Mouse (Mus musculus) spleen, adult 2 months (tissue): ENCODE results near the gene Appl1. TPM values are rescaled to one million over a fixed set of nuclear protein-coding genes. Genes with fewer than 3 reads are reported as not detected.

Source experiments
- DNase-seq, 2 experiments: peaks; one replicate each; pipeline versions ENCODE4 v3.0.0 to v3.0.0-alpha.2; 2012 to 2021; ENCODE audit warnings: low spot score in 2 of 2, low read depth in 1 of 2
- H3K27ac ChIP-seq: fragments of 200-500 bp; 2 replicates; pipeline ENCODE4 v1.5.1; 2012; ENCODE audit warnings: low read length, inconsistent platforms; ENCODE audit not compliant: insufficient read depth
- H3K27me3 ChIP-seq: fragments of 200-500 bp; 2 replicates; pipeline ENCODE4 v1.6.1; 2012; ENCODE audit warnings: mild to moderate bottlenecking, moderate library complexity, low read length, inconsistent platforms; ENCODE audit not compliant: control insufficient read depth, insufficient read depth
- H3K36me3 ChIP-seq: fragments of 200-500 bp; 2 replicates; pipeline ENCODE4 v1.6.1; 2012; ENCODE audit warnings: mild to moderate bottlenecking, low read length, inconsistent platforms; ENCODE audit not compliant: control insufficient read depth, insufficient read depth
- H3K4me1 ChIP-seq: fragments of 200-500 bp; 2 replicates; pipeline ENCODE4 v1.6.1; 2011; ENCODE audit warnings: inconsistent platforms; ENCODE audit not compliant: control insufficient read depth, insufficient read depth, insufficient read length
- H3K4me3 ChIP-seq: fragments of 200-500 bp; 2 replicates; pipeline ENCODE4 v1.5.1; 2011; ENCODE audit warnings: mild to moderate bottlenecking, inconsistent platforms; ENCODE audit not compliant: insufficient read depth, insufficient read length; ENCODE audit errors: extremely low read depth
- CTCF ChIP-seq: fragments of 200-500 bp; IDR thresholded peaks from 2 replicates; pipeline ENCODE4 v1.5.1; 2011; ENCODE audit warnings: mild to moderate bottlenecking, inconsistent platforms; ENCODE audit not compliant: insufficient read depth, insufficient read length, insufficient replicate concordance; ENCODE audit errors: extremely low read depth
- POLR2A ChIP-seq: fragments of 200-500 bp; IDR thresholded peaks from 2 replicates; pipeline ENCODE4 v1.6.1; 2011; ENCODE audit warnings: low read depth, low read length, inconsistent platforms
- WGBS: fragments of 180-500 bp; shearing (Covaris S2); methylation state at CpG from one replicate; pipeline ENCODE4 v1.1.7; 2018; 5-methylcytosine and 5-hydroxymethylcytosine counted together
- polyA plus RNA-seq: library from polyadenylated mRNA; depleted of rRNA; stranded (reverse); fragments of >200 nt; gene quantifications from 2 replicates; pipeline ENCODE4 v1.2.3, GENCODE M21; 2012; rRNA removed

The Appl1 gene
- 2.5 and 2.7 TPM in 2 replicates for polyA plus RNA-seq

- H3K27ac ChIP-seq = peak within 1 kb of the TSS; percentile 80
- DNase-seq = no peak
- TF ChIP-seq CTCF (no peak), POLR2A (no peak)
- WGBS = 18% methylated on average over 10 of the region's 10 CpGs
- peak within 1 kb of the TSS; percentile 90 for H3K4me3 ChIP-seq
- no peaks in the 10 kb centered on the region; the same call in 1 of the 2 replicates for H3K4me1 ChIP-seq
- no peaks in the 10 kb centered on the region for H3K27me3 ChIP-seq
- no peaks in the 10 kb centered on the region for H3K36me3 ChIP-seq
Observed at GRCm38 (mm10) chr14:26971106-26971789, at the start of gene Appl1. Gene Appl1, minus strand, starts transcription at chr14:26971232.

- H3K27me3 ChIP-seq = no peaks in the 10 kb centered on the region
- no peak for TF ChIP-seq POLR2A
- TF ChIP-seq CTCF = no peak
- H3K4me3 ChIP-seq = no peak overlapping the region
- WGBS = 90% methylated on average over 14 of the region's 14 CpGs
- H3K4me1 ChIP-seq = no peaks in the 10 kb centered on the region
- H3K36me3 ChIP-seq = no peaks in the 10 kb centered on the region
- no peak overlapping the region for H3K27ac ChIP-seq
- DNase-seq = no peak
Observed at GRCm38 (mm10) chr14:27019850-27020249, 48.8 kb upstream of the Appl1 start.

GRCm38 (mm10) chr14:27017936-27018335, 46.9 kb upstream of the Appl1 start:
- 55% methylated on average over 2 of the region's 2 CpGs for WGBS
- no peak overlapping the region for H3K4me3 ChIP-seq
- no peak for DNase-seq
- no peaks in the 10 kb centered on the region for H3K4me1 ChIP-seq
- no peak overlapping the region for H3K27ac ChIP-seq
- H3K27me3 ChIP-seq = no peaks in the 10 kb centered on the region
- H3K36me3 ChIP-seq = no peaks in the 10 kb centered on the region
- TF ChIP-seq POLR2A = no peak
- no peak for TF ChIP-seq CTCF

- Histone ChIP-seq H3K36me3 (no peaks in the 10 kb centered on the region), H3K4me1 (no peaks in the 10 kb centered on the region), H3K27ac (no peak overlapping the region), H3K27me3 (no peaks in the 10 kb centered on the region), H3K4me3 (no peak overlapping the region)
- TF ChIP-seq CTCF (no peak), POLR2A (no peak)
- no peak for DNase-seq
- WGBS = 84% methylated on average over 4 of the region's 4 CpGs
Observed at GRCm38 (mm10) chr14:27013658-27014057, 42.6 kb upstream of the Appl1 start.

- 83% methylated on average over 5 of the region's 5 CpGs for WGBS
- Histone ChIP-seq H3K4me3 (no peak overlapping the region), H3K27ac (no peak overlapping the region), H3K36me3 (no peaks in the 10 kb centered on the region), H3K27me3 (no peaks in the 10 kb centered on the region), H3K4me1 (no peaks in the 10 kb centered on the region)
- TF ChIP-seq CTCF = no peak
- no peak for TF ChIP-seq POLR2A
- no peak for DNase-seq
Observed at GRCm38 (mm10) chr14:27011561-27011960, 40.5 kb upstream of the Appl1 start.

- WGBS = 79% methylated on average over 6 of the region's 6 CpGs
- no peak for DNase-seq
- no peak for TF ChIP-seq POLR2A
- TF ChIP-seq CTCF = no peak
- H3K27me3 ChIP-seq = no peaks in the 10 kb centered on the region
- H3K27ac ChIP-seq = no peak overlapping the region
- H3K36me3 ChIP-seq = no peaks in the 10 kb centered on the region
- no peak overlapping the region for H3K4me3 ChIP-seq
- no peaks in the 10 kb centered on the region for H3K4me1 ChIP-seq
Observed at GRCm38 (mm10) chr14:27005937-27006336, 34.9 kb upstream of the Appl1 start.

- Histone ChIP-seq H3K36me3 (no peaks in the 10 kb centered on the region), H3K4me3 (no peak overlapping the region), H3K27me3 (no peaks in the 10 kb centered on the region), H3K27ac (no peak overlapping the region), H3K4me1 (no peaks in the 10 kb centered on the region)
- 83% methylated on average over 7 of the region's 7 CpGs for WGBS
- TF ChIP-seq POLR2A = no peak
- no peak for TF ChIP-seq CTCF
- DNase-seq = no peak
Observed at GRCm38 (mm10) chr14:27004906-27005305, 33.9 kb upstream of the Appl1 start.
